In the genomic region with DNA sequence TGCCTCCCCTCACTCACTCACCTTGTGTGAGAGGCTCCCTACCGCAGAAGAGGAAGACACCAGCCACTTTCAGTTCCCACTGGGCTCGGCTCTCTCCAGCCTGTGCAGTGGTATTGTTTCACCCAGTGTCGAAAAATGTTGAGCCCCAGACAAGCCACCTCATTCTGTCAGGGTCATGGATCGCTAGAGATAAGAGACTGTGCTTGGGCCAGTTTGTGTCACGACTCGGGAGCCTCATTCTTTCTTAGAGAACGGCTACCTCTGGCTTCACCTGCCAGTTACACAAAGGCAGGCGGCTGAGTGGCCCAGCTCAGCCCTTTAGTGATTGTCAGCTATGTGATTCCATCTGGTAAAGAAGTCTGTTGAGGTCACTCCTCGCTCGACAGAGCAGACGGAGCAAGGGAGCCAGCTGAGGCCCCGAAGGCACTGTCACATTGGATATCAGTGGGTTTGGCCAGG, we compare ENCODE assay signal across 9 mouse cellular contexts. TPM values are rescaled to one million over a fixed set of nuclear protein-coding genes. Genes with fewer than 3 reads are reported as not detected.
DNase-seq lines count a peak whose midpoint lies in the region; ATAC-seq and TF ChIP-seq lines count a peak whose summit lies in the region.
"Had no signal": no experiment of that assay in that cellular context is flagged by ENCODE, and none has a peak within 500 bp of the region (broad histone marks: within the 10 kb centered on the region; RNA-seq: fewer than 3 reads in every experiment).

No protein-coding gene starts in this region.

- peaks cover 71% of the 10 kb centered on the region for H3K4me1 ChIP-seq in hindbrain, embryonic 15.5 days (replicated peaks)
- H3K4me1 ChIP-seq in midbrain, embryonic 14.5 days (ENCODE audit: control insufficient read depth, insufficient read depth, low read length): peaks cover 53% of the 10 kb centered on the region
- peaks cover 18% of the 10 kb centered on the region for H3K4me1 ChIP-seq in cerebellum, adult 2 months (ENCODE audit: control insufficient read depth, insufficient read depth, low read length)

- TF ChIP-seq CTCF in cerebellum, adult 2 months (IDR thresholded peaks at IDR 0.05; ENCODE audit: borderline replicate concordance, insufficient read depth, low read depth, low read length): no peak

- no peaks in the 10 kb centered on the region for H3K9me3 ChIP-seq in hindbrain, embryonic 15.5 days
- no peaks in the 10 kb centered on the region for H3K9me3 ChIP-seq in midbrain, embryonic 14.5 days (ENCODE audit: control insufficient read depth, low read length)
- H3K9me3 ChIP-seq: limb, embryonic 13.5 days had no signal

- DNase-seq in adrenal gland, postnatal 14 days: peak; percentile 58
- DNase-seq in adrenal gland, postnatal 25 days: no peak
- DNase-seq in B cell, adult 2 months: peak; percentile 82 to 83
- no peak for DNase-seq in midbrain, embryonic 14.5 days
- DNase-seq in MN1 (ENCODE audit: low spot score): no peak
- no peak for DNase-seq in embryo, embryonic 9.5 days (ENCODE audit: extremely low spot score)
- DNase-seq in cerebellum, adult 2 months: no peak

- no peak for ATAC-seq in hindbrain, embryonic 15.5 days (ENCODE audit: low FRiP score, low read depth)
- no peak for ATAC-seq in midbrain, embryonic 14.5 days (ENCODE audit: low FRiP score, low TSS enrichment)

- 31% methylated on average over 12 of the region's 12 CpGs for WGBS in hindbrain, embryonic 15.5 days
- 16% methylated on average over 12 of the region's 12 CpGs for WGBS in midbrain, embryonic 14.5 days
- 61% methylated on average over 12 of the region's 12 CpGs for WGBS in cerebellum, adult 2 months

- no peak overlapping the region for H3K9ac ChIP-seq in hindbrain, embryonic 15.5 days
- peak overlapping the region; percentile 37; the same call in 1 of the 2 replicates for H3K9ac ChIP-seq in midbrain, embryonic 14.5 days (replicated peaks; ENCODE audit: low read length)
- H3K9ac ChIP-seq: limb, embryonic 13.5 days had no signal

- no peak overlapping the region for H3K4me2 ChIP-seq in hindbrain, embryonic 15.5 days
- peak overlapping the region; percentile 15; the same call in 1 of the 2 replicates for H3K4me2 ChIP-seq in midbrain, embryonic 14.5 days (ENCODE audit: low read length)
- H3K4me2 ChIP-seq: limb, embryonic 13.5 days had no signal

- no peak overlapping the region for H3K4me3 ChIP-seq in hindbrain, embryonic 15.5 days
- H3K4me3 ChIP-seq in midbrain, embryonic 14.5 days (replicated peaks; ENCODE audit: low read depth, low read length): no peak overlapping the region
- H3K4me3 ChIP-seq in cerebellum, adult 2 months (replicated peaks; ENCODE audit: insufficient read depth, low read depth, low read length): no peak overlapping the region
- H3K4me3 ChIP-seq: limb, embryonic 13.5 days had no signal

- H3K36me3 ChIP-seq in hindbrain, embryonic 15.5 days: no peaks in the 10 kb centered on the region
- H3K36me3 ChIP-seq in midbrain, embryonic 14.5 days (ENCODE audit: control insufficient read depth, insufficient read depth, low read length): no peaks in the 10 kb centered on the region

- no peak for TF ChIP-seq POLR2A in cerebellum, adult 2 months (IDR thresholded peaks at IDR 0.05; ENCODE audit: borderline replicate concordance, insufficient read depth, low read length)

- H3K27me3 ChIP-seq in hindbrain, embryonic 15.5 days: no peaks in the 10 kb centered on the region
- H3K27me3 ChIP-seq in midbrain, embryonic 14.5 days (ENCODE audit: control insufficient read depth, insufficient read depth, low read length): no peaks in the 10 kb centered on the region
- H3K27me3 ChIP-seq in cerebellum, adult 2 months (ENCODE audit: control insufficient read depth, insufficient read depth, low read length): no peaks in the 10 kb centered on the region
- H3K27me3 ChIP-seq: limb, embryonic 13.5 days had no signal

- H3K27ac ChIP-seq in hindbrain, embryonic 15.5 days (replicated peaks): peak overlapping the region; percentile 29
- H3K27ac ChIP-seq in midbrain, embryonic 14.5 days (replicated peaks; ENCODE audit: low read depth, low read length): peak overlapping the region; percentile 77
- H3K27ac ChIP-seq in cerebellum, adult 2 months (ENCODE audit: insufficient read depth, low read length): no peak overlapping the region
- H3K27ac ChIP-seq: limb, embryonic 13.5 days had no signal

RNA-seq across cellular contexts. Expression of a gene that starts 17.0 kb away (rescaled TPM):
- total RNA-seq in adrenal gland, postnatal 14 days (2021): 46.9 and 57.0 TPM in 2 replicates
- 68.9 and 70.0 TPM in 2 replicates for total RNA-seq in adrenal gland, postnatal 25 days (2021)
- polyA plus RNA-seq in hindbrain, embryonic 15.5 days (2015; fragmentation: Nextera tagmentation; extraction: Ambion mirVana): 22.7 and 25.7 TPM in 2 replicates
- polyA plus RNA-seq in midbrain, embryonic 14.5 days (2014; fragmentation: Nextera tagmentation; extraction: Ambion mirVana): 19.8 and 21.9 TPM in 2 replicates
- polyA plus RNA-seq in cerebellum, adult 2 months (2012; rRNA removed): 10.7 and 11.5 TPM in 2 replicates

RNA-seq across cellular contexts. Expression of a gene that starts 28.9 kb away (rescaled TPM):
- 52.9 and 59.6 TPM in 2 replicates for total RNA-seq in adrenal gland, postnatal 14 days (2021)
- total RNA-seq in adrenal gland, postnatal 25 days (2021): 62.4 and 68.2 TPM in 2 replicates
- 36.4 and 38.3 TPM in 2 replicates for polyA plus RNA-seq in hindbrain, embryonic 15.5 days (2015; fragmentation: Nextera tagmentation; extraction: Ambion mirVana)
- polyA plus RNA-seq in midbrain, embryonic 14.5 days (2014; fragmentation: Nextera tagmentation; extraction: Ambion mirVana): 24.2 and 26.7 TPM in 2 replicates
- polyA plus RNA-seq in cerebellum, adult 2 months (2012; rRNA removed): 40.1 and 45.0 TPM in 2 replicates

RNA-seq across cellular contexts. Expression of a gene that starts 29.0 kb away (rescaled TPM):
- 2.7 and 3.9 TPM in 2 replicates for total RNA-seq in adrenal gland, postnatal 14 days (2021)
- 5.6 and 6.0 TPM in 2 replicates for total RNA-seq in adrenal gland, postnatal 25 days (2021)
- polyA plus RNA-seq in hindbrain, embryonic 15.5 days (2015; fragmentation: Nextera tagmentation; extraction: Ambion mirVana): 4.5 and 4.6 TPM in 2 replicates
- polyA plus RNA-seq in midbrain, embryonic 14.5 days (2014; fragmentation: Nextera tagmentation; extraction: Ambion mirVana): 4.0 TPM in 2 replicates
- 3.9 and 4.1 TPM in 2 replicates for polyA plus RNA-seq in cerebellum, adult 2 months (2012; rRNA removed)

RNA-seq across cellular contexts. Expression of a gene that starts 42.5 kb away (rescaled TPM):
- 0.83 and 1.0 TPM in 2 replicates for total RNA-seq in adrenal gland, postnatal 14 days (2021)
- 0.57 and 2.1 TPM in 2 replicates for total RNA-seq in adrenal gland, postnatal 25 days (2021)
- polyA plus RNA-seq in hindbrain, embryonic 15.5 days (2015; fragmentation: Nextera tagmentation; extraction: Ambion mirVana): 1.9 and 2.5 TPM in 2 replicates
- polyA plus RNA-seq in midbrain, embryonic 14.5 days (2014; fragmentation: Nextera tagmentation; extraction: Ambion mirVana): 1.2 and 2.2 TPM in 2 replicates
- polyA plus RNA-seq in cerebellum, adult 2 months (2012; rRNA removed): 0.69 and 0.98 TPM in 2 replicates

RNA-seq across cellular contexts. Expression of a gene that starts 57.3 kb away (rescaled TPM):
- total RNA-seq in adrenal gland, postnatal 14 days (2021): 38.5 and 47.5 TPM in 2 replicates
- total RNA-seq in adrenal gland, postnatal 25 days (2021): 50.3 and 64.1 TPM in 2 replicates
- polyA plus RNA-seq in hindbrain, embryonic 15.5 days (2015; fragmentation: Nextera tagmentation; extraction: Ambion mirVana): 65.2 and 73.8 TPM in 2 replicates
- polyA plus RNA-seq in midbrain, embryonic 14.5 days (2014; fragmentation: Nextera tagmentation; extraction: Ambion mirVana): 67.3 and 70.8 TPM in 2 replicates
- polyA plus RNA-seq in cerebellum, adult 2 months (2012; rRNA removed): 67.1 and 70.8 TPM in 2 replicates

Comparison
In these comparisons a context has a peak if more than half of its experiments do, and no peak if none do; other contexts are left out.
1. DNase-seq: peak in adrenal gland, postnatal 14 days (single experiment) and B cell, adult 2 months (2 of 2); none in adrenal gland, postnatal 25 days (single experiment), midbrain, embryonic 14.5 days (single experiment), MN1 (single experiment), embryo, embryonic 9.5 days (single experiment) and cerebellum, adult 2 months (0 of 2).